Mouse (Mus musculus): ENCODE results near the gene Mettl14. TPM values are rescaled to one million over a fixed set of nuclear protein-coding genes. Genes with fewer than 3 reads are reported as not detected.

Mettl14 gene
- polyA plus RNA-seq, 1 experiment = 7.0 TPM

Other genes starting within 250 kb of the Mettl14 start
- gene Synpo2, start 150.0 kb downstream of the Mettl14 start, polyA plus RNA-seq (2012; ENCODE audit: insufficient read depth, insufficient read length, missing spikeins) = 6.0 and 7.4 TPM in 2 replicates
- 15.3 and 20.7 TPM in 2 replicates for gene Sec24d, start 118.7 kb downstream of the Mettl14 start, polyA plus RNA-seq (2012; ENCODE audit: insufficient read depth, insufficient read length, missing spikeins)
- 0.40 and 0.42 TPM in 2 replicates for gene Prss12, start 60.8 kb upstream of the Mettl14 start, polyA plus RNA-seq (2012; ENCODE audit: insufficient read depth, insufficient read length, missing spikeins)

All from brown adipose tissue, adult 24 weeks (tissue).